Mouse (Mus musculus) ES-E14 (cell line): ENCODE measurements around the gene Pnkp. TPM values are rescaled to one million over a fixed set of nuclear protein-coding genes. Genes with fewer than 3 reads are reported as not detected.

ENCODE experiments used
- DNase-seq: peaks from one replicate; pipeline ENCODE4 v3.0.0-alpha.2; 2013; ENCODE audit warnings: low read depth, low spot score
- H3K27ac ChIP-seq: 2 replicates; pipeline ENCODE4 v1.5.1; 2012; ENCODE audit warnings: low read depth, mild to moderate bottlenecking, low read length, moderate library complexity, mixed read lengths; ENCODE audit not compliant: poor library complexity, insufficient read depth, severe bottlenecking
- H3K36me3 ChIP-seq: 2 replicates; pipeline ENCODE4 v1.6.1; 2012; ENCODE audit warnings: mild to moderate bottlenecking, low read length, moderate library complexity, mixed read lengths; ENCODE audit not compliant: control insufficient read depth, poor library complexity, insufficient read depth, severe bottlenecking
- H3K4me1 ChIP-seq, 2 experiments: fragments of 150-350 bp in 1 of 2; sonication (generic) in 1 of 2; 2 replicates each; pipeline ENCODE4 v1.6.1; 2012; ENCODE audit warnings: low read length in 2 of 2, mild to moderate bottlenecking in 1 of 2, mixed read lengths in 1 of 2; ENCODE audit not compliant: control insufficient read depth in 2 of 2, insufficient read depth in 2 of 2, poor library complexity in 1 of 2
- H3K4me3 ChIP-seq, 2 experiments: fragments of 150-350 bp in 1 of 2; sonication (generic) in 1 of 2; 2 replicates each; pipeline ENCODE4 v1.5.1; 2012; ENCODE audit warnings: low read length in 2 of 2, low read depth in 1 of 2, mild to moderate bottlenecking in 1 of 2, mixed read lengths in 1 of 2; ENCODE audit not compliant: insufficient read depth in 1 of 2, poor library complexity in 1 of 2, severe bottlenecking in 1 of 2
- H3K9ac ChIP-seq: 2 replicates; pipeline ENCODE4 v1.6.1; 2012; ENCODE audit warnings: low read depth, mild to moderate bottlenecking, low read length, mixed read lengths; ENCODE audit not compliant: poor library complexity, insufficient read depth, severe bottlenecking
- H3K9me3 ChIP-seq: fragments of 150-350 bp; sonication (generic); 2 replicates; pipeline ENCODE4 v1.6.1; 2012; ENCODE audit warnings: low read depth, mild to moderate bottlenecking, low read length; ENCODE audit not compliant: control insufficient read depth, insufficient read depth
- CHD2 ChIP-seq: IDR thresholded peaks from 2 replicates; pipeline ENCODE4 v1.6.1; 2014; ENCODE audit warnings: mild to moderate bottlenecking, low read depth, low read length, inconsistent platforms
- HCFC1 ChIP-seq: IDR thresholded peaks from 2 replicates; pipeline ENCODE4 v1.6.1; 2012; ENCODE audit warnings: low read length, inconsistent platforms, borderline replicate concordance; ENCODE audit not compliant: insufficient read depth
- MAFK ChIP-seq: IDR thresholded peaks from 2 replicates; pipeline ENCODE4 v1.6.1; 2014; ENCODE audit warnings: mild to moderate bottlenecking, low read depth, low read length, inconsistent platforms; ENCODE audit not compliant: insufficient read depth
- ZC3H11A ChIP-seq: IDR thresholded peaks from 2 replicates; pipeline ENCODE4 v1.6.1; 2012; ENCODE audit warnings: low read depth, mild to moderate bottlenecking, inconsistent platforms, low read length, borderline replicate concordance
- ZNF384 ChIP-seq: IDR thresholded peaks from 2 replicates; pipeline ENCODE4 v1.6.1; 2012; ENCODE audit warnings: low read depth, low read length, inconsistent platforms
- in situ Hi-C, 2 experiments: fragments of 600-800 bp; cut with MboI; formaldehyde crosslinking; loops; one replicate each; pipeline ENCODE4 v1.15.1; 2025; ENCODE audit warnings: low sequenced_read_pairs in 2 of 2, inconsistent platforms in 1 of 2; ENCODE audit not compliant: unreplicated experiment in 2 of 2
- total RNA-seq: library from RNA; depleted of rRNA; stranded (reverse); fragments of 300-350 nt; gene quantifications from 2 replicates; pipeline ENCODE4 v1.2.3, GENCODE M21; 2012

The Pnkp gene
- total RNA-seq, 1 experiment: 37.1 TPM

- Histone ChIP-seq H3K36me3 (peaks cover 51% of the 10 kb centered on the region), H3K9ac (no peak overlapping the region), H3K4me3 (no peak overlapping the region), H3K27ac (no peak overlapping the region), H3K9me3 (no peaks in the 10 kb centered on the region), H3K4me1 (peaks cover 0 to 13% of the 10 kb centered on the region in 2 experiments; a peak in 1 of 4 replicates)
- no peak for DNase-seq
- TF ChIP-seq MAFK (no peak), CHD2 (no peak), ZNF384 (no peak), ZC3H11A (no peak), HCFC1 (no peak)
- in situ Hi-C loops: no loop called here
These were observed 31.5 kb downstream of the Pnkp start for GRCm38 (mm10) chr7:44888256-44889105.

GRCm38 (mm10) chr7:44890180-44890579, 33.2 kb downstream of the Pnkp start:
- DNase-seq: no peak
- no peak overlapping the region for H3K9ac ChIP-seq
- no peak for TF ChIP-seq MAFK
- H3K9me3 ChIP-seq: no peaks in the 10 kb centered on the region
- H3K4me3 ChIP-seq: no peak overlapping the region
- no peak overlapping the region for H3K27ac ChIP-seq
- peaks cover 38% of the 10 kb centered on the region for H3K36me3 ChIP-seq
- in situ Hi-C loops: no loop called here
- H3K4me1 ChIP-seq: peaks cover 0 to 13% of the 10 kb centered on the region in 2 experiments; a peak in 1 of 4 replicates

- no peaks in the 10 kb centered on the region for H3K9me3 ChIP-seq
- in situ Hi-C loops: no loop called here
- H3K9ac ChIP-seq: peak overlapping the region; percentile 10; the same call in 1 of the 2 replicates
- peaks cover 0 to 12% of the 10 kb centered on the region in 2 experiments; a peak in 1 of 4 replicates for H3K4me1 ChIP-seq
- H3K4me3 ChIP-seq: no peak overlapping the region
- peaks cover 34% of the 10 kb centered on the region for H3K36me3 ChIP-seq
- DNase-seq: no peak
- TF ChIP-seq CHD2 (no peak), MAFK (no peak)
- no peak overlapping the region for H3K27ac ChIP-seq
These were observed 33.8 kb downstream of the Pnkp start for GRCm38 (mm10) chr7:44890737-44891136.

GRCm38 (mm10) chr7:44891611-44892010, 34.7 kb downstream of the Pnkp start:
- peaks cover 0 to 6% of the 10 kb centered on the region in 2 experiments; a peak in 1 of 4 replicates for H3K4me1 ChIP-seq
- in situ Hi-C loops: no loop called here
- peak overlapping the region; percentile 90 for H3K9ac ChIP-seq
- H3K9me3 ChIP-seq: no peaks in the 10 kb centered on the region
- H3K36me3 ChIP-seq: peaks cover 28% of the 10 kb centered on the region
- DNase-seq: no peak
- H3K27ac ChIP-seq: 0 out of 2 replicates have a peak overlapping the region, but pooled peaks have one; percentile 61
- TF ChIP-seq HCFC1: no peak
- no peak for TF ChIP-seq ZC3H11A
- TF ChIP-seq MAFK: no peak
- no peak for TF ChIP-seq ZNF384
- no peak for TF ChIP-seq CHD2
- peak overlapping the region; percentile 83 to 98 for H3K4me3 ChIP-seq
